Mouse (Mus musculus) embryonic facial prominence, embryonic 13.5 days (tissue): ENCODE results near the gene Dnajc28. TPM values are rescaled to one million over a fixed set of nuclear protein-coding genes. Genes with fewer than 3 reads are reported as not detected.
"Not testable (repeated sequence)": the region's sequence is repeated elsewhere in the genome, so short reads cannot be mapped to it uniquely, and the experiment has no call there.

Experiments used
- ATAC-seq: fragments of 200-750 bp; cut with Nextera tagmentation; 2 replicates; pipeline ENCODE4 v1.8.0; 2017; ENCODE audit warnings: low read depth; ENCODE audit not compliant: insufficient number of reproducible peaks, insufficient read depth, low FRiP score, low TSS enrichment
- H3K27ac ChIP-seq: fragments of 300-500 bp; sonication (generic); 2 replicates; pipeline ENCODE4 v1.5.1; 2015; ENCODE audit warnings: moderate library complexity, mild to moderate bottlenecking, inconsistent platforms
- H3K27me3 ChIP-seq: fragments of 300-500 bp; sonication (generic); 2 replicates; pipeline ENCODE4 v1.6.1; 2015; ENCODE audit warnings: mild to moderate bottlenecking, inconsistent platforms
- H3K36me3 ChIP-seq: fragments of 300-500 bp; sonication (generic); 2 replicates; pipeline ENCODE4 v1.6.1; 2015; ENCODE audit warnings: mild to moderate bottlenecking, inconsistent platforms
- H3K4me1 ChIP-seq: fragments of 300-500 bp; sonication (generic); 2 replicates; pipeline ENCODE4 v1.6.1; 2015; ENCODE audit warnings: inconsistent platforms
- H3K4me2 ChIP-seq: fragments of 300-500 bp; sonication (generic); 2 replicates; pipeline ENCODE4 v1.6.1; 2015; ENCODE audit warnings: moderate library complexity, mild to moderate bottlenecking, inconsistent platforms
- H3K4me3 ChIP-seq: fragments of 300-500 bp; sonication (generic); 2 replicates; pipeline ENCODE4 v1.5.1; 2015; ENCODE audit warnings: mild to moderate bottlenecking, inconsistent platforms
- H3K9ac ChIP-seq: fragments of 300-500 bp; sonication (generic); 2 replicates; pipeline ENCODE4 v1.6.1; 2015; ENCODE audit warnings: mild to moderate bottlenecking, inconsistent platforms
- H3K9me3 ChIP-seq: fragments of 300-500 bp; sonication (generic); 2 replicates; pipeline ENCODE4 v1.6.1; 2016; ENCODE audit warnings: inconsistent platforms
- WGBS: fragments of 180-500 bp; shearing (Covaris S2); methylation state at CpG from one replicate; pipeline ENCODE4 v1.1.7; 2015; ENCODE audit warnings: mixed read lengths; 5-methylcytosine and 5-hydroxymethylcytosine counted together
- polyA plus RNA-seq: library from polyadenylated mRNA; unstranded; fragments of >200 nt; fragmentation: Nextera tagmentation; extraction: Ambion mirVana; gene quantifications from 2 replicates; pipeline ENCODE4 v1.2.1, GENCODE M21; 2015

Gene Dnajc28
- polyA plus RNA-seq, 1 experiment from 2014 or later, result 3.5 TPM

DNA sequence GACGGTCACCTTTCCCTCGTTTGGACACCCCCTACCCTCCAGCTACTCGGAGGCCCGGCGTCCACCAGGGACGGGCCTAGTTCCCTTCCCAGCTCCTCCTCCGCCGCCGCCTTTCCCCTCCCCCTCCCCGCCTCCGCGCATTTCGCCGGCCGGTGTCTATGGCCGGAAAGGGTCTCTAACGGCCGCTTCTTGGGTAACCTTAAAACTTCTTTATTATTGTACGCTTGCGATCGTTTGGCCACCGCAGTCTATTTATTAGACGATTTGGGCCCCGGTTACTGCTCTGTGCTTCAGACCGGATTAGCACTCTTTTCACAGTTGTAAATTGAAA is 29.4 kb upstream of the Dnajc28 start:
- Histone ChIP-seq H3K9me3 (no peaks in the 10 kb centered on the region), H3K4me1 (peaks cover 18% of the 10 kb centered on the region), H3K9ac (peak overlapping the region; percentile 93), H3K36me3 (peaks cover 18% of the 10 kb centered on the region), H3K4me2 (peak overlapping the region; percentile 70), H3K27ac (peak overlapping the region; percentile 98), H3K4me3 (peak overlapping the region; percentile 79), H3K27me3 (no peaks in the 10 kb centered on the region)
- ATAC-seq, result 0 out of 2 replicates have a peak, but pooled peaks have one; percentile 44
- WGBS, result under 1% methylated on average over 25 of the region's 25 CpGs

DNA sequence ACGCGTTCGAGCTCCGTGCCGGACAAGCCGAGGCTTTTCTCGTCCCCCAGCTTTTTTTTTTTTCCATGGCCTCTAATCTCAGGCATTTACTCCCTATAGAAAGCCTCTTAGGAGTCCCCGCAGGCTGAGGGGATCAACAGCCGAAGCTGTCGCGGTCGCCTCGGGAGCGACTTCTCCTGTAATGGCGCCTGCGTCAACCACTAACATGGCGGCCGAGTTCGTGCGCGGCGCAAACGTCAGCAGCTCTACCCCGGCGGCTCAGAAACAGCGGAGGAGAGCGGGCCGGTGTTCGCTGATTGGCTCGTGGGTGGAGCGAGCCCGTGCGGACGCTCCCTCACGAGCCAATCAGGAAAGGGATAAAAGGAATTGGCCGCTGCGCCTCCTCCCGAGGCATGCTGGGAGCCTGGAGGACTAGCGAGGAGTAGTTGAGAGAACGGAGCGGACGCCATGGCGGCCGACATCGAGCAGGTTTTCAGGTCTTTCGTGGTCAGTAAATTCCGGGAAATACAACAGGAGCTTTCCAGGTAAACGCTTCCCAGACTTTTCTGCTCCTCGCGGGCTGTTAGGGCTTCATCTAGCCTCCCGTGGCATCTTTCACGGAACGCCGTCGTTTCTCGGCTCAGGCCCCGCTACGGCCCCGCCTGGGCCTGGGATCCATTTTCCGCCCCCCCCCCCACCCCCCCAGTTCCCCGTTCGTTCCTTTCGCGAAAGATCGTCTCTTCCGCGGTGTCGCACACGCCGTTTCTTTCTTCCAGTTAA is 28.8 kb upstream of the Dnajc28 start, which contains the start of gene Son:
Gene Son, plus strand, starts transcription at position 46 of the 759 bp plus-strand sequence.
- peaks cover 20% of the 10 kb centered on the region for H3K36me3 ChIP-seq
- peak within 1 kb of the TSS; percentile 93 for H3K9ac ChIP-seq
- H3K4me3 ChIP-seq, result peak within 1 kb of the TSS; percentile 79
- ATAC-seq, result peak; percentile 95
- WGBS, result under 1% methylated on average over 70 of the region's 70 CpGs
- peak within 1 kb of the TSS; percentile 98 for H3K27ac ChIP-seq
- no peaks in the 10 kb centered on the region for H3K27me3 ChIP-seq
- H3K9me3 ChIP-seq, result no peaks in the 10 kb centered on the region
- peak within 1 kb of the TSS; percentile 88 for H3K4me2 ChIP-seq
- H3K4me1 ChIP-seq, result peaks cover 18% of the 10 kb centered on the region

DNA sequence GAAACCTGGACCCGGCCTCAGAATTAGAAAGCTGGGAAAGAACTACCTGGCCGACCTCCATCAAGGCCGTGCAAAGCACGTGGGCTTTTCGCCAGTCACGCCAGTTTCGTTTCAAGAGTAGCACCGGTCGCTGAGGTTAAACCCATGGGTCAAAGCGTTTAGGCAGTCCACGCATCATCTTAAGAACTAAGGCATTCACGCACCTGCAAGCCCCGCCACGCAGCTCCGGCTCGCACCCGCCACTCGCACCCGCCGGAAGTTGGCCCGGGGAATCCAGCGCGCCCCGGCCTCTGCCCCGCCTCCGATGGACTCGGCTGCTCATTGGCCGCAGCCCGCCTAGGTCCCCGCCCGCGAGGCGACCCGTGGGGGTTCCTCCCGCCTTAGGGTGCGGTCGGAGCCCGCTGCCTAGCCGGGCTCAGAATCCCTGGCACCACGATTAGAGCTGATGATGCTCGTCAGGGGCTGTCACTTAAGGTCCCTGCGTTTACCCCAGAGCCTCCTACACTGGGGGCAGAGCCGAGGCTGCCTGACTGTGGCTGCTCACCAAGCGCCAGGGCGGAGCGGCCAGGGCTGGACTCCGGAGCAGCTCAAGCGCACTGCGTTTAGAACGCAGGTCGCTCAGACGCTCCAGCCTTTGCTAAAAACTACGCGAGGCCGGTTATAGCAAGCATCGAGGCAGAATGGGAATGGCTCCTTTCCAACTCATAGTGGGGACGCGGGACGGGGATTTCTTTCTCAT is 28.0 kb upstream of the Dnajc28 start, which contains the start of gene Gart:
Gene Gart, minus strand, starts transcription at position 272 of the 739 bp plus-strand sequence.
- Histone ChIP-seq H3K4me3 (peak within 1 kb of the TSS; percentile 79), H3K27me3 (no peaks in the 10 kb centered on the region), H3K27ac (peak within 1 kb of the TSS; percentile 98), H3K36me3 (peaks cover 20% of the 10 kb centered on the region), H3K9me3 (no peaks in the 10 kb centered on the region), H3K4me1 (peaks cover 12% of the 10 kb centered on the region), H3K4me2 (peak within 1 kb of the TSS; percentile 88), H3K9ac (peak within 1 kb of the TSS; percentile 93)
- WGBS, result under 1% methylated on average over 59 of the region's 59 CpGs
- peak; percentile 88 for ATAC-seq

DNA sequence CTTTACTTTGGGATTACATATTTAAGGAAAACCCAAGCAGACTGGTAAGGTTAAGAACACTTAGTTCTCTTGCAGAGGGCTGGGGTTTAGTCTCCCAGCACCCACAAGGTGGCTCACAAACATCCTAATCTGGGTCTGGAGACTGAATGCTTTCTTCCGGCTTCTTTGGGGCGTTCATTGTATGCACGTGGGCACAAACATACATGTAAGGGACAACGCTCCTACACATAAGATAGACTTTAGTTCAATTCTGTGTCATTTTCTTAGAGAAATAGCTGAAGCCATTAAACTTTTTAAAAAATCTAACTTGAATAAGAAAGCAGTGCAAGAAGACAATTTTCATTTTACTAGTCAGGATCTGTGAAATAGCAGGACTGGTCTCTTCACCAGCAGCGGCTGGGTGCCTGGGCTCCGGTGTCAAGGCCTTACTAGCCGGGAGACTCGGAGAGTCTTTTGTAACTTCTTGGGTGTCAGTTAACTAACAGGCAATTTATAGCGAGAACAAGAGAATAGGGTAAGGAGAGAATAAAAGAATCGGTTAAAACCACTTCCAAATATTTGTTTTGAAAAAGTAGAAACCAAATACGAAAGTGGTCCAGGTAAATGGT is 27.3 kb upstream of the Dnajc28 start:
- Histone ChIP-seq H3K4me1 (peaks cover 12% of the 10 kb centered on the region), H3K4me3 (peak overlapping the region; percentile 79), H3K4me2 (peak overlapping the region; percentile 88), H3K9ac (peak overlapping the region; percentile 93), H3K27ac (peak overlapping the region; percentile 98), H3K27me3 (no peaks in the 10 kb centered on the region), H3K9me3 (no peaks in the 10 kb centered on the region), H3K36me3 (peaks cover 23% of the 10 kb centered on the region)
- 2% methylated on average over 11 of the region's 11 CpGs for whole genome bisulfite sequencing
- ATAC-seq, result no peak

DNA sequence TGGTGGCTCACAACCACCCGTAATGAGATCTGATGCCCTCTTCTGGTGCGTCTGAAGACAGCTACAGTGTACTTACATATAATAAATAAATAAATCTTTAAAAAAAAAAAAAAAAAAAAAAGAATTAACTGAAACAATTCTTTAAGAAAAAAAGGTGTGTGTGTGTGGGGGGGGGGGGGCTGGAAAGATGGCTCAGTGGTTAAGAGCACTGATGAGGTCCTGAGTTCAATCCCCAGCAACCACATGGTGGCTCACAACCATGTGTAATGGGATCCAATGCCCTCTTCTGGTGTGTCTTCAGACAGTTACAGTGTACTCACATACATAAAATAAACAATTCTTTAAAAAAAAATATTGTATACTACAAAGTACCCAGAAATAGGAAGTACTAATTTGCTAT is 26.6 kb upstream of the Dnajc28 start:
- H3K9me3 ChIP-seq, H3K4me3 ChIP-seq, H3K27ac ChIP-seq, H3K27me3 ChIP-seq, ATAC-seq, H3K9ac ChIP-seq, H3K4me1 ChIP-seq: not testable (repeated sequence)
- WGBS, result 50% methylated on average over 1 of the region's 2 CpGs
- H3K36me3 ChIP-seq, result peaks cover 26% of the 10 kb centered on the region
- H3K4me2 ChIP-seq, result peak overlapping the region; percentile 88

DNA sequence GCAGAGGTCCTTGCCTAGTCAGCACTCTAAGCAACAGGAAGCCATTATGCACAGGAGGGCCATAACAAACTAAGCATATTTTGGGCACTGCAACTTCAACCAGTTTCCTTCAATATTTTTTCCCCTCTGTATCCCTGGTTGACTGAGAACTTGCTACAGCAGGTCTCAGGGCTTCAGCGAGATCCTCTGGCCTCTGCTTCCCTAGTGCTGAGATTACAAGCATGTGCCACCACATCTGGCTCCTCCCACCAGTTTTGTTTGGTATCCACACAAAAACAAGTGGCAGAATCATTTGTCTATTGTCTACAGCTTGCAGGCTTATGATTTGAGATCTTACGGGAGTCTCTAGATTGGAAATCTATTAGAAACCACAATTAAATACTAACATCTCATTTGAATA is 26.1 kb upstream of the Dnajc28 start:
- no peak overlapping the region for H3K9ac ChIP-seq
- peaks cover 31% of the 10 kb centered on the region for H3K36me3 ChIP-seq
- H3K27me3 ChIP-seq, result no peaks in the 10 kb centered on the region
- H3K4me3 ChIP-seq, result no peak overlapping the region
- no peak overlapping the region for H3K4me2 ChIP-seq
- no peak for ATAC-seq
- H3K9me3 ChIP-seq, result no peaks in the 10 kb centered on the region
- no peak overlapping the region for H3K27ac ChIP-seq
- peaks cover 8% of the 10 kb centered on the region for H3K4me1 ChIP-seq
- WGBS, result 83% methylated on average over 2 of the region's 2 CpGs

DNA sequence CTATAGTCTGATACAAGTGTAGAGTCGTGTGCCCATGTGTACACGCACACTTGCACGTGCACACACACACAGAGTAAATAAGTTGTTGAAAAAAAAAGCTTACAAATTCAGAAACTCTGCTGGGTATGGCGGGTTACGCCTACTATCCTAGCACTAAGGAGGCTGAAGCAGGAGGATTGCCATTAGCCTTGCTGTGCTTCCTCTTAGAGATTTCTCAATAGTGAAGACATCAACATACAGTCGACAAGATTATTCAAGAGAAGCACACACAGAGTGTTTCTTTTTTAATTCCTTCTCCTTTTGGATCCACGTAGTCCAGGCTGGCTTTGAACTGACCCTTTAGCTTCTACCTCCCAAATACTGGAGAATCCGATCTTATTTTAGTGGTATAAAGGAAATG is 21.3 kb upstream of the Dnajc28 start:
- Histone ChIP-seq H3K36me3 (peaks cover 78% of the 10 kb centered on the region), H3K9ac (no peak overlapping the region), H3K4me2 (no peak overlapping the region), H3K27me3 (no peaks in the 10 kb centered on the region), H3K9me3 (no peaks in the 10 kb centered on the region), H3K4me3 (no peak overlapping the region), H3K27ac (no peak overlapping the region), H3K4me1 (peaks cover 4% of the 10 kb centered on the region; the same call in 1 of the 2 replicates)
- ATAC-seq, result no peak
- WGBS, result 94% methylated on average over 8 of the region's 8 CpGs

DNA sequence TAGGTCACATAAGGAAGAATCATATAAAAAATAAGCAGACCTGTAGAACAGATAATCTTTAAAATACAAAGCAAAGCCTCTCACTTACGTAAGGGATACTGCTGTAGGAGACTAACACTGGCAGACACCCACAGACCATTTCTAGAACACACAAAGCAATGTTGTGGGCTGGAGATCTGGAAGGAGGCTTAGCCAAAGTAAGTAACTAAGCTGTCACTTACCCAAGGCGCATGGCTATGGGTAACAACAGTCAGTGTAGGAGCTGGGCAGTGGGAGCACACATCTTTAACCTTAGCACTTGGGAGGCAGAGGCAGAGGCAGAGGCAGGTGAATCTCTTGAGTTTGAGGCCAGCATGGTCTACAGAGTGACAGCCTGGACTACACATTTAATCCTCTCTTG is 20.8 kb upstream of the Dnajc28 start:
- peaks cover 82% of the 10 kb centered on the region for H3K36me3 ChIP-seq
- H3K27me3 ChIP-seq, result no peaks in the 10 kb centered on the region
- peaks cover under 1% of the 10 kb centered on the region; the same call in 1 of the 2 replicates for H3K4me1 ChIP-seq
- H3K4me3 ChIP-seq, result no peak overlapping the region
- H3K9me3 ChIP-seq, result no peaks in the 10 kb centered on the region
- no peak overlapping the region for H3K27ac ChIP-seq
- WGBS, result 97% methylated on average over 2 of the region's 2 CpGs
- H3K4me2 ChIP-seq, result no peak overlapping the region
- no peak overlapping the region for H3K9ac ChIP-seq
- no peak for ATAC-seq

DNA sequence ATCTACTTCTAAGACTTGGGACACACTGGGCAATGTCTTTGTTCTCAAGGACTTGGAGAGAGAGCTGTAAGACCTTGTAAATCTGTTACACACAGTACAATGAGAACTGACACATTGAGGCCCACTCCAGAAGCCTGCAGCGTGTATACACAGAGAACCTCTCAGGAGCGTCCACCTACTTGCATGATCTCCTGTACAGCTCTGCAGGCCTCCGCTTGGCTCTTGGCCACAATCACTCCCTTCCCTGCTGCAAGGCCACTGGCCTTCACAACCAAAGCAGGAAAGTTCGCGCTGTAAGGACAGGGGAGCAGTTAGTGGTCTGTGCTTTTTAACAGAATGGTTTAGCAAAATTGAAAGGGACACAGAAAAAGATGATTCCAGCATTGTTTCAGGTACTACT is 20.3 kb upstream of the Dnajc28 start:
- WGBS, result 89% methylated on average over 5 of the region's 5 CpGs
- Histone ChIP-seq H3K27me3 (no peaks in the 10 kb centered on the region), H3K9ac (no peak overlapping the region), H3K9me3 (no peaks in the 10 kb centered on the region), H3K36me3 (peaks cover 86% of the 10 kb centered on the region), H3K27ac (no peak overlapping the region), H3K4me3 (no peak overlapping the region), H3K4me1 (no peaks in the 10 kb centered on the region), H3K4me2 (no peak overlapping the region)
- ATAC-seq, result no peak

DNA sequence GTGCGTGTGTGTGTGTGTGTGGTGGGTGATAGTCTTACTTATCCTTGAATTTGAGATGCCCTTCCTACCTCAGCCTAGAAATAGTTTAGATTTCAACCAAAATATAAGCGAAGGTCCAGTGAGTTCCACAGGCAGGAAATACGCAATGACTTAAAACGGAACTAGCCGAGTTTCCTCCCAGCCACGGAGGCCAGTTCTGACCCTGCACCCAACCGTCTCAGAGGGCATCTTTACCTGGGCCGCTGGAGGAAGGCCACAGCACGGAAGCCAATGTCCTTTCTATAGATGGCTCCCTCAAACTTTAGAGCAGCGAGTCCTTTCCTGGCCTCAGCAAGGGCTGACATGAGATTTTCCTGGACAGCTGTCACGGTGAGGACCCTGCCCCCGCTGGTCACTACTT is 14.8 kb upstream of the Dnajc28 start:
- Histone ChIP-seq H3K36me3 (peaks cover 95% of the 10 kb centered on the region), H3K27ac (no peak overlapping the region), H3K9ac (no peak overlapping the region), H3K4me1 (no peaks in the 10 kb centered on the region), H3K4me2 (no peak overlapping the region), H3K4me3 (no peak overlapping the region), H3K9me3 (no peaks in the 10 kb centered on the region), H3K27me3 (no peaks in the 10 kb centered on the region)
- 86% methylated on average over 12 of the region's 12 CpGs for WGBS
- no peak for ATAC-seq

DNA sequence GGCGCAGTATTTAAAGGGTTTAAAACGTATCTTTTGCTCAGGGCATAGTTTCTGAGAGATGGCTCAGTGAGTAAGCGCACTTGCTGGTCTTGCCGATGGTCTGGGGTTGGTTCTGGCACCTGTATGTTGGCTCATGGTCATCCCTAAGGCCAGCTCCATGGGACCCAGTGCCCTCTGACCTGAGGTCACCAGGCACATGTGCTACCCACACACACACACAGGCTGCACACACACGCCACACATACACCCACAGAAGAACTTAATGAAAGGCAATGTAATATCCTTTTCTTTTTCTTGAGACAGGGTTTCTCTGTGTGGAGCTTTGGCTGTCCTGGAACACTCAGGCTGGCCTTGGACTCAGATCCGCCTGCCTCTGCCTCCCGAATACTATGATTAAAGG is 14.1 kb upstream of the Dnajc28 start:
- Histone ChIP-seq H3K4me3 (no peak overlapping the region), H3K36me3 (peaks cover 95% of the 10 kb centered on the region), H3K9ac (no peak overlapping the region), H3K4me1 (no peaks in the 10 kb centered on the region), H3K9me3 (no peaks in the 10 kb centered on the region), H3K27ac (no peak overlapping the region), H3K4me2 (no peak overlapping the region), H3K27me3 (no peaks in the 10 kb centered on the region)
- WGBS, result 93% methylated on average over 7 of the region's 7 CpGs
- no peak for ATAC-seq
